Comparison of ENCODE assay signal across 8 mouse cellular contexts in the genomic region with DNA sequence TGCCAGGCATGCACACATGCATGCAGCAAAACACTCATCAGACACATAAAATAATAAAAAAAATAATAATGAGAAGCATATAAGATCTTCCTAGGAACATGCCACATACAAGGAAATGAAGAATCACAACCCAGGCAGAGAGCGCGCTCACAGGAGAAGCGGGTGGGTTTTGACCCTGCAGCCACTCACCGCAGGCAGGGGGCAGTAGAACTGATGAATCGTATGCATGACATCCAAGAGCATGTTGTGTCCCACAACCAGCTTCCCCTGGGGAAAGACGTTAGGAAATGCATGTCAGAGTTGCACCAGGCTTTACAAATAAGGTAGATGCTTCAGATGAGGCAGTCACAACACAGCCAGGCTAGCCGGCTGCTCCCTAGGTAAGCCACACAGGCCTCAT. TPM values are rescaled to one million over a fixed set of nuclear protein-coding genes. Genes with fewer than 3 reads are reported as not detected.
A peak's percentile ranks its signal among the peaks of the same experiment; 100 is the strongest.
DNase-seq lines count a peak whose midpoint lies in the region; ATAC-seq and TF ChIP-seq lines count a peak whose summit lies in the region.
"Had no signal": no experiment of that assay in that cellular context is flagged by ENCODE, and none has a peak within 500 bp of the region (broad histone marks: within the 10 kb centered on the region; RNA-seq: fewer than 3 reads in every experiment).

No protein-coding gene starts in this region.

- no peak for ATAC-seq in kidney, embryonic 16.5 days (ENCODE audit: low FRiP score, low TSS enrichment)
- no peak for ATAC-seq in inflammation-experienced regulatory T-cells, adult 6 months

- H3K9ac ChIP-seq in kidney, embryonic 16.5 days (replicated peaks; ENCODE audit: low read length) = no peak overlapping the region

- WGBS in kidney, adult 2 months = 82% methylated on average over 7 of the region's 7 CpGs
- 83% methylated on average over 7 of the region's 7 CpGs for WGBS in kidney, embryonic 16.5 days

- TF ChIP-seq CTCF in kidney, adult 2 months (conservative IDR thresholded peaks at IDR 0.05; ENCODE audit: insufficient read depth, insufficient read length, low read depth, low read length) = peak; percentile 30; the same call in 1 of the 2 replicates

- no peaks in the 10 kb centered on the region for H3K4me1 ChIP-seq in kidney, adult 2 months (ENCODE audit: control insufficient read depth, insufficient read depth, low read length)
- H3K4me1 ChIP-seq in kidney, embryonic 16.5 days (ENCODE audit: insufficient read depth, low read length) = no peaks in the 10 kb centered on the region

- H3K4me2 ChIP-seq in kidney, embryonic 16.5 days (replicated peaks; ENCODE audit: low read depth, low read length) = no peak overlapping the region

- no peaks in the 10 kb centered on the region for H3K27me3 ChIP-seq in kidney, adult 2 months (replicated peaks; ENCODE audit: control insufficient read depth, insufficient read depth, low read length)
- no peaks in the 10 kb centered on the region for H3K27me3 ChIP-seq in kidney, embryonic 16.5 days (ENCODE audit: insufficient read depth, low read length)

- H3K4me3 ChIP-seq in kidney, adult 2 months (ENCODE audit: insufficient read depth, low read depth, low read length) = no peak overlapping the region
- no peak overlapping the region for H3K4me3 ChIP-seq in kidney, embryonic 16.5 days (ENCODE audit: low read length)

- H3K9me3 ChIP-seq in kidney, embryonic 16.5 days (ENCODE audit: low read length) = no peaks in the 10 kb centered on the region

- DNase-seq in kidney, adult 2 months = peak; percentile 4
- DNase-seq in 3134 (ENCODE audit: extremely low read depth, insufficient read length, low spot score) = peak; percentile 19
- DNase-seq in B cell, adult 2 months = peak; percentile 49 to 51
- DNase-seq in induced T-regulatory cell, adult 2 months (ENCODE audit: low read depth) = peak; percentile 4
- no peak for DNase-seq in MN1 (ENCODE audit: low spot score)
- DNase-seq: layer of hippocampus, adult 9-11 months had no signal

- TF ChIP-seq POLR2A in kidney, adult 2 months (IDR thresholded peaks at IDR 0.05; ENCODE audit: low read depth, low read length) = no peak

- no peak overlapping the region for H3K27ac ChIP-seq in kidney, adult 2 months (ENCODE audit: insufficient read depth, low read depth, low read length)
- no peak overlapping the region for H3K27ac ChIP-seq in kidney, embryonic 16.5 days (ENCODE audit: low read length)

- peaks cover 3% of the 10 kb centered on the region for H3K36me3 ChIP-seq in kidney, adult 2 months (ENCODE audit: control insufficient read depth, insufficient read depth, low read length)
- H3K36me3 ChIP-seq in kidney, embryonic 16.5 days (ENCODE audit: insufficient read depth, low read length) = peaks cover 21% of the 10 kb centered on the region

RNA-seq across cellular contexts. Expression of a gene that starts 27.9 kb away (rescaled TPM):
- 12.3 and 15.1 TPM in 2 replicates for polyA plus RNA-seq in kidney, adult 2 months (2012; rRNA removed)
- 48.3 and 49.1 TPM in 2 replicates for polyA plus RNA-seq in kidney, embryonic 16.5 days (2015; fragmentation: Nextera tagmentation; extraction: Ambion mirVana)
- polyA plus RNA-seq in inflammation-experienced regulatory T-cells, adult 6 months (2017; shearing (Covaris generic)) = 10 to 100 TPM; 26.6 to 38.2 (median 37.3) TPM

RNA-seq across cellular contexts. Expression of a gene that starts 31.6 kb away (rescaled TPM):
- 30.2 and 31.2 TPM in 2 replicates for polyA plus RNA-seq in kidney, adult 2 months (2012; rRNA removed)
- polyA plus RNA-seq in kidney, embryonic 16.5 days (2015; fragmentation: Nextera tagmentation; extraction: Ambion mirVana) = 53.7 and 58.0 TPM in 2 replicates
- 10 to 100 TPM; 43.7 to 64.9 (median 51.1) TPM for polyA plus RNA-seq in inflammation-experienced regulatory T-cells, adult 6 months (2017; shearing (Covaris generic))

RNA-seq across cellular contexts. Expression of a gene that starts 31.7 kb away (rescaled TPM):
- 0.83 and 0.92 TPM in 2 replicates for polyA plus RNA-seq in kidney, adult 2 months (2012; rRNA removed)
- 4.9 and 5.9 TPM in 2 replicates for polyA plus RNA-seq in kidney, embryonic 16.5 days (2015; fragmentation: Nextera tagmentation; extraction: Ambion mirVana)
- polyA plus RNA-seq in inflammation-experienced regulatory T-cells, adult 6 months (2017; shearing (Covaris generic)) = 1 to 10 TPM; 7.5 to 9.0 (median 8.4) TPM
